Mouse (Mus musculus) MEL (cell line): ENCODE results near the gene Katnb1. TPM values are rescaled to one million over a fixed set of nuclear protein-coding genes. Genes with fewer than 3 reads are reported as not detected.

Experiments
- DNase-seq: peaks from one replicate; pipeline ENCODE4 v3.0.0; 2011; ENCODE audit warnings: low read depth, low spot score
- H3K27ac ChIP-seq: 2 replicates; pipeline ENCODE4 v1.5.1; 2012; ENCODE audit warnings: low read depth, mild to moderate bottlenecking, control low read depth, low read length, moderate library complexity; ENCODE audit not compliant: control insufficient read depth
- H3K27me3 ChIP-seq, 2 experiments: fragments of 150-350 bp in 1 of 2; sonication (generic) in 1 of 2; 2 replicates each; pipeline ENCODE4 v1.6.1; 2012; ENCODE audit warnings: low read length in 2 of 2, mild to moderate bottlenecking in 2 of 2, improper control_type of control experiment in 1 of 2, moderate library complexity in 1 of 2; ENCODE audit not compliant: insufficient read depth in 2 of 2, control insufficient read depth in 1 of 2
- H3K36me3 ChIP-seq, 2 experiments: 2 replicates each; pipeline ENCODE4 v1.6.1; 2012 to 2014; ENCODE audit warnings: low read length in 2 of 2, improper control_type of control experiment in 1 of 2, inconsistent platforms in 1 of 2, mild to moderate bottlenecking in 1 of 2; ENCODE audit not compliant: insufficient read depth in 2 of 2, control insufficient read depth in 1 of 2
- H3K4me1 ChIP-seq, 2 experiments: fragments of 150-350 bp in 1 of 2; sonication (generic) in 1 of 2; 2 replicates each; pipeline ENCODE4 v1.6.1; 2012; ENCODE audit warnings: low read length in 2 of 2, improper control_type of control experiment in 1 of 2, mild to moderate bottlenecking in 1 of 2; ENCODE audit not compliant: insufficient read depth in 2 of 2, control insufficient read depth in 1 of 2
- H3K4me3 ChIP-seq, 2 experiments: fragments of 150-350 bp in 1 of 2; sonication (generic) in 1 of 2; 2 replicates each; pipeline ENCODE4 v1.5.1; 2012; ENCODE audit warnings: low read depth in 2 of 2, low read length in 2 of 2, mild to moderate bottlenecking in 2 of 2, moderate library complexity in 2 of 2, control low read depth in 1 of 2, improper control_type of control experiment in 1 of 2; ENCODE audit not compliant: control insufficient read depth in 1 of 2, insufficient read depth in 1 of 2
- H3K79me2 ChIP-seq: 2 replicates; pipeline ENCODE4 v1.6.1; 2012; ENCODE audit warnings: mild to moderate bottlenecking, low read length, moderate library complexity; ENCODE audit not compliant: control insufficient read depth, poor library complexity, insufficient read depth
- H3K9ac ChIP-seq: 2 replicates; pipeline ENCODE4 v1.6.1; 2012; ENCODE audit warnings: low read depth, mild to moderate bottlenecking, control low read depth, low read length, moderate library complexity; ENCODE audit not compliant: control insufficient read depth, poor library complexity, severe bottlenecking
- H3K9me3 ChIP-seq: fragments of 150-350 bp; sonication (generic); replicated peaks from 2 replicates; pipeline ENCODE4 v1.6.1; 2012; ENCODE audit warnings: mild to moderate bottlenecking, low read length, improper control_type of control experiment, moderate library complexity; ENCODE audit not compliant: insufficient read depth
- BHLHE40 ChIP-seq: IDR thresholded peaks from 2 replicates; pipeline ENCODE4 v1.6.1; 2012; ENCODE audit warnings: low read depth, mild to moderate bottlenecking, inconsistent platforms, low read length, improper control_type of control experiment, borderline replicate concordance
- CHD1 ChIP-seq: IDR thresholded peaks from 2 replicates; pipeline ENCODE4 v1.6.1; 2012; ENCODE audit warnings: low read depth, mild to moderate bottlenecking, inconsistent platforms, low read length, improper control_type of control experiment
- ELF1 ChIP-seq: IDR thresholded peaks from 2 replicates; pipeline ENCODE4 v1.6.1; 2014; ENCODE audit warnings: low read depth, mild to moderate bottlenecking, inconsistent platforms, low read length, improper control_type of control experiment, moderate library complexity
- EP300 ChIP-seq, 2 experiments: IDR thresholded peaks; 2 replicates each; pipeline ENCODE4 v1.6.1; 2011; ENCODE audit warnings: improper control_type of control experiment in 2 of 2, low read length in 2 of 2, low read depth in 1 of 2, mild to moderate bottlenecking in 1 of 2
- ETS1 ChIP-seq: IDR thresholded peaks from 2 replicates; pipeline ENCODE4 v1.6.1; 2012; ENCODE audit warnings: low read depth, mild to moderate bottlenecking, inconsistent platforms, low read length, improper control_type of control experiment, moderate library complexity
- GABPA ChIP-seq: IDR thresholded peaks from 2 replicates; pipeline ENCODE4 v1.6.1; 2012; ENCODE audit warnings: low read depth, mild to moderate bottlenecking, inconsistent platforms, low read length, improper control_type of control experiment, moderate library complexity
- HCFC1 ChIP-seq: IDR thresholded peaks from 2 replicates; pipeline ENCODE4 v1.6.1; 2012; ENCODE audit warnings: low read depth, mild to moderate bottlenecking, inconsistent platforms, low read length, improper control_type of control experiment, moderate library complexity
- KAT2A ChIP-seq: conservative IDR thresholded peaks from 2 replicates; pipeline ENCODE4 v1.6.1; 2012; ENCODE audit warnings: low read depth, low read length, improper control_type of control experiment, inconsistent platforms
- MAZ ChIP-seq: IDR thresholded peaks from 2 replicates; pipeline ENCODE4 v1.6.1; 2012; ENCODE audit warnings: low read depth, mild to moderate bottlenecking, inconsistent platforms, low read length, improper control_type of control experiment
- MXI1 ChIP-seq: IDR thresholded peaks from 2 replicates; pipeline ENCODE4 v1.6.1; 2011; ENCODE audit warnings: mild to moderate bottlenecking, low read depth, low read length, improper control_type of control experiment
- MYC ChIP-seq: IDR thresholded peaks from 2 replicates; pipeline ENCODE4 v1.6.1; 2011; ENCODE audit warnings: low read depth, mild to moderate bottlenecking, low read length, improper control_type of control experiment, moderate library complexity
- NRF1 ChIP-seq: IDR thresholded peaks from 2 replicates; pipeline ENCODE4 v1.6.1; 2014; ENCODE audit warnings: low read depth, mild to moderate bottlenecking, inconsistent platforms, low read length, improper control_type of control experiment, moderate library complexity; ENCODE audit not compliant: poor library complexity, insufficient read depth, severe bottlenecking
- POLR2A ChIP-seq, 2 experiments: IDR thresholded peaks; 2 replicates each; pipeline ENCODE4 v1.6.1; 2011 to 2012; ENCODE audit warnings: low read length in 2 of 2, mild to moderate bottlenecking in 2 of 2, control low read depth in 1 of 2, improper control_type of control experiment in 1 of 2, low read depth in 1 of 2, moderate library complexity in 1 of 2; ENCODE audit not compliant: control insufficient read depth in 1 of 2, insufficient read depth in 1 of 2, poor library complexity in 1 of 2
- POLR2AphosphoS2 ChIP-seq: IDR thresholded peaks from 2 replicates; pipeline ENCODE4 v1.6.1; 2011; ENCODE audit warnings: low read length, improper control_type of control experiment
- RAD21 ChIP-seq: IDR thresholded peaks from 2 replicates; pipeline ENCODE4 v1.6.1; 2011; ENCODE audit warnings: mild to moderate bottlenecking, low read depth, low read length, improper control_type of control experiment
- RCOR1 ChIP-seq: IDR thresholded peaks from 2 replicates; pipeline ENCODE4 v1.6.1; 2012; ENCODE audit warnings: low read depth, mild to moderate bottlenecking, inconsistent platforms, low read length, improper control_type of control experiment
- SIN3A ChIP-seq: IDR thresholded peaks from 2 replicates; pipeline ENCODE4 v1.6.1; 2012; ENCODE audit warnings: low read length, improper control_type of control experiment, inconsistent platforms
- SMC3 ChIP-seq: IDR thresholded peaks from 2 replicates; pipeline ENCODE4 v1.6.1; 2011; ENCODE audit warnings: low read depth, low read length, improper control_type of control experiment
- UBTF ChIP-seq: IDR thresholded peaks from 2 replicates; pipeline ENCODE4 v1.6.1; 2012; ENCODE audit warnings: low read depth, mild to moderate bottlenecking, inconsistent platforms, low read length, improper control_type of control experiment, moderate library complexity, borderline replicate concordance; ENCODE audit not compliant: insufficient read depth
- USF1 ChIP-seq: IDR thresholded peaks from 2 replicates; pipeline ENCODE4 v1.6.1; 2014; ENCODE audit warnings: low read depth, mild to moderate bottlenecking, inconsistent platforms, low read length, improper control_type of control experiment, moderate library complexity
- ZC3H11A ChIP-seq: IDR thresholded peaks from 2 replicates; pipeline ENCODE4 v1.6.1; 2012; ENCODE audit warnings: low read depth, mild to moderate bottlenecking, inconsistent platforms, low read length, improper control_type of control experiment
- ZKSCAN1 ChIP-seq: IDR thresholded peaks from 2 replicates; pipeline ENCODE4 v1.6.1; 2012; ENCODE audit warnings: low read depth, mild to moderate bottlenecking, inconsistent platforms, low read length, improper control_type of control experiment, moderate library complexity
- ZMIZ1 ChIP-seq: IDR thresholded peaks from 2 replicates; pipeline ENCODE4 v1.6.1; 2012; ENCODE audit warnings: low read depth, mild to moderate bottlenecking, inconsistent platforms, low read length, improper control_type of control experiment, moderate library complexity
- ZNF384 ChIP-seq: IDR thresholded peaks from 2 replicates; pipeline ENCODE4 v1.6.1; 2012; ENCODE audit warnings: low read depth, mild to moderate bottlenecking, inconsistent platforms, low read length, improper control_type of control experiment
- polyA plus RNA-seq, 2 experiments: library from polyadenylated mRNA; stranded (reverse) in 1 of 2; unstranded in 1 of 2; fragments of >175 nt in 1 of 2; fragments of >200 nt in 1 of 2; gene quantifications; 2 replicates each; pipeline versions ENCODE4 v1.2.1 to v1.2.4; 2012; ENCODE audit warnings: low replicate concordance in 2 of 2, low read depth in 1 of 2; ENCODE audit not compliant: insufficient read length in 2 of 2, insufficient read depth in 1 of 2, missing spikeins in 1 of 2
- total RNA-seq: library from RNA; depleted of rRNA; stranded (reverse); fragments of 300-350 nt; gene quantifications from 2 replicates; pipeline ENCODE4 v1.2.3, GENCODE M21; 2012

Gene Katnb1
- total and polyA plus RNA-seq, 3 experiments: 13.6 to 23.8 TPM; not detected in 1

DNA sequence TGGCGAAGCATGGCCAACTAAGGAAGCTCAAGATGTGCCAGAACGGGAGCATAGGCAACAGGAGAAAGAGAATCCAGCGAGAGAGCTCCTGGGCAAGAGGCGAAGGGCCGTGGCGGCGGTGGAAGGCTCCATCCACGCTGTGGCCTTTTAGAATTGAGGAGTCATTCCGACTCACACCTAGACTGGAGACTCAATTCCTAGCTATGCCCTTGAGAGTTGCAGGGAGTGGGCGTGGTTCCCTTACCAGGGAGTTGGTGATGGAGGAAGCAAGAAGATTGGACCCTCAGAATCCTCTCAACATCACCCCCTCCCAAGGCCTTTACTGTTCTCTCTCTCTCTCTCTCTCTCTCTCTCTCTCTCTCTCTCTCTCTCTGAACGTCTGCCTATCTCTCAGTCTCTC lies 664 bp downstream of the Katnb1 start:
- TF ChIP-seq GABPA: no peak
- no peak for TF ChIP-seq BHLHE40
- no peak for TF ChIP-seq SIN3A
- TF ChIP-seq UBTF: no peak
- TF ChIP-seq ELF1: no peak
- TF ChIP-seq ZKSCAN1: no peak
- no peak for TF ChIP-seq HCFC1
- TF ChIP-seq MXI1: no peak
- no peak for TF ChIP-seq USF1
- no peak for TF ChIP-seq ETS1
- no peak for TF ChIP-seq POLR2AphosphoS2
- TF ChIP-seq RCOR1: no peak
- TF ChIP-seq KAT2A: no peak
- TF ChIP-seq CHD1: no peak
- no peak for TF ChIP-seq EP300 (IDR thresholded peaks at IDR 0.05; ENCODE audit: low read depth in 1 of 2, low read length in 2 of 2)
- no peak for TF ChIP-seq RAD21
- TF ChIP-seq MYC: no peak
- no peak for TF ChIP-seq ZNF384
- no peak for TF ChIP-seq NRF1
- DNase-seq: peak; percentile 51
- Histone ChIP-seq H3K9ac (peak overlapping the region; percentile 67), H3K4me1 (peaks cover 4 to 14% of the 10 kb centered on the region in 2 experiments), H3K79me2 (no peaks in the 10 kb centered on the region; the same call in 1 of the 2 replicates), H3K9me3 (no peaks in the 10 kb centered on the region), H3K27me3 (no peaks in the 10 kb centered on the region), H3K36me3 (peaks cover 0 to 2% of the 10 kb centered on the region in 2 experiments; a peak in 2 of 4 replicates), H3K27ac (no peak overlapping the region), H3K4me3 (peak overlapping the region; percentile 78 to 84)

DNA sequence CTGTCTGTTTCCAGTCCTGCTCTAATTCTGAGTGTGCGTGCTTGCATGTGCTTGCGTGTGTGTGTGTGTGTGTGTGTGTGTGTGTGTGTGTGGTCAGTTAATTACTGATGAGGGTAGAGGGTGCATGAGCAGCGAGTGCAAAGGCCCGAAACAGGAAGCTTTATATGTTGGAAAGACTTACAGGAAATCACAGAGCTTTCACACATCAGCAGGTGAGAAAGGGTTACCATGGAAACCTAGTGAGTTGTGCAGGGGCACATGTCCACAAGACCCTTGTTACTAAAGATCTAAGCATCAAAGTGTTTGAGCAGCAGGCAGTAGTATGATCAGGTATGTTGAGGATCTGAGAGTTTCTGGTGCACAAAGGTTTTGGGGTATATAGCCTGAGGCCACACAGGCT lies 3.3 kb downstream of the Katnb1 start:
- Histone ChIP-seq H3K79me2 (no peaks in the 10 kb centered on the region; the same call in 1 of the 2 replicates), H3K4me3 (no peak overlapping the region), H3K27ac (no peak overlapping the region), H3K9ac (no peak overlapping the region), H3K27me3 (no peaks in the 10 kb centered on the region), H3K4me1 (peaks cover 4 to 10% of the 10 kb centered on the region in 2 experiments), H3K9me3 (no peaks in the 10 kb centered on the region), H3K36me3 (peaks cover 0 to 2% of the 10 kb centered on the region in 2 experiments; a peak in 2 of 4 replicates)
- TF ChIP-seq ZC3H11A: no peak
- no peak for TF ChIP-seq ETS1
- no peak for TF ChIP-seq RAD21
- no peak for TF ChIP-seq SMC3
- TF ChIP-seq MAZ: no peak
- no peak for TF ChIP-seq ZMIZ1
- TF ChIP-seq UBTF: no peak
- TF ChIP-seq MYC: no peak
- TF ChIP-seq POLR2A (IDR thresholded peaks at IDR 0.05; ENCODE audit: control insufficient read depth in 1 of 2, insufficient read depth in 1 of 2, low read depth in 1 of 2, low read length in 2 of 2, poor library complexity in 1 of 2): no peak
- no peak for DNase-seq
